In the genomic region with DNA sequence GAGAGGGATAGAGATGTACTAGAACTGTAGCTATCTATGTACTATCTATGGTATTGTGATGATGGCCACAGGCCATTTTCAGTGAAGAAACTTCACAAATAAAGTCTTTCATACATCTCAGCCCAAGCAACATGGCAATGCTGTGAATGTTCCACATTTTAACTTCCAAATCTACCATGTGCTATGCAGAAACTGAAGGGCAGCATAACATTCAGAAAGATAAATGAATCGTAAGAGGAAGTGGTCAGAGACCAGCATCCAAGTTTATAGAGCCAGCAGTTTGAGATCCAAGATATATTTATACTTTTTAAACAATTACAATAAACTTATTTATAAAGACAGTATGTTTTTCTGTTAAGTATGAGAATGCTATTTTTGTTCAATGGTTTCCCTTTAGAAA, we compare ENCODE assay signal across 22 mouse cellular contexts.
DNase-seq lines count a peak whose midpoint lies in the region; ATAC-seq and TF ChIP-seq lines count a peak whose summit lies in the region.
"Had no signal": no experiment of that assay in that cellular context is flagged by ENCODE, and none has a peak within 500 bp of the region (broad histone marks: within the 10 kb centered on the region; RNA-seq: fewer than 3 reads in every experiment).

No protein-coding gene starts in this region.

- H3K4me1 ChIP-seq in MEL (ENCODE audit: control insufficient read depth in 1 of 2, insufficient read depth in 2 of 2, low read length in 2 of 2), result no peaks in the 10 kb centered on the region
- H3K4me1 ChIP-seq in forebrain, embryonic 10.5 days, result peaks cover 16% of the 10 kb centered on the region
- no peaks in the 10 kb centered on the region for H3K4me1 ChIP-seq in forebrain, embryonic 14.5 days (ENCODE audit: control insufficient read depth, insufficient read depth, low read length)
- H3K4me1 ChIP-seq: forebrain, embryonic 12.5 days had no signal

- WGBS in forebrain, embryonic 10.5 days, result 92% methylated on average over 1 of the region's 1 CpGs
- WGBS in forebrain, embryonic 14.5 days, result 92% methylated on average over 1 of the region's 1 CpGs

- H3K79me2 ChIP-seq in MEL (ENCODE audit: control insufficient read depth, insufficient read depth, low read length, poor library complexity), result no peaks in the 10 kb centered on the region

- H3K9ac ChIP-seq in MEL (ENCODE audit: control insufficient read depth, low read depth, low read length, poor library complexity, severe bottlenecking), result no peak overlapping the region
- no peak overlapping the region for H3K9ac ChIP-seq in forebrain, embryonic 14.5 days (ENCODE audit: low read length)
- H3K9ac ChIP-seq: embryonic facial prominence, embryonic 12.5 days; forebrain, embryonic 12.5 days; forebrain, embryonic 15.5 days; forebrain, postnatal 0 days had no signal

- ATAC-seq in common myeloid progenitor, adult 5-6 weeks (replicated peaks; ENCODE audit: low read depth, poor library complexity, severe bottlenecking), result peak; percentile 60
- ATAC-seq in forebrain, embryonic 14.5 days, result no peak
- ATAC-seq: activated CD4-positive, CD25-positive, alpha-beta regulatory T cell, adult 4 months; CD4-positive, CD25-positive, alpha-beta regulatory T cell, adult 4 months; forebrain, embryonic 15.5 days; forebrain, postnatal 0 days had no signal

- no peaks in the 10 kb centered on the region for H3K27me3 ChIP-seq in MEL (ENCODE audit: control insufficient read depth in 1 of 2, insufficient read depth in 2 of 2, low read length in 2 of 2)
- no peaks in the 10 kb centered on the region for H3K27me3 ChIP-seq in forebrain, embryonic 10.5 days (ENCODE audit: poor library complexity, severe bottlenecking)
- no peaks in the 10 kb centered on the region for H3K27me3 ChIP-seq in forebrain, embryonic 14.5 days (replicated peaks; ENCODE audit: control insufficient read depth, insufficient read depth, low read length)
- H3K27me3 ChIP-seq: CH12.LX; embryonic facial prominence, embryonic 12.5 days; forebrain, embryonic 12.5 days; forebrain, embryonic 15.5 days; Patski had no signal

- TF ChIP-seq RAD21 in MEL (IDR thresholded peaks at IDR 0.05; ENCODE audit: low read depth, low read length), result no peak

- no peak overlapping the region for H3K27ac ChIP-seq in MEL (ENCODE audit: control insufficient read depth, low read depth, low read length)
- no peak overlapping the region for H3K27ac ChIP-seq in forebrain, embryonic 10.5 days
- H3K27ac ChIP-seq in forebrain, embryonic 14.5 days (ENCODE audit: low read depth, low read length), result no peak overlapping the region
- H3K27ac ChIP-seq: embryonic facial prominence, embryonic 12.5 days; forebrain, embryonic 12.5 days; forebrain, embryonic 15.5 days had no signal

- H3K4me3 ChIP-seq in MEL (ENCODE audit: control insufficient read depth in 1 of 2, insufficient read depth in 1 of 2, low read depth in 2 of 2, low read length in 2 of 2), result no peak overlapping the region
- H3K4me3 ChIP-seq in forebrain, embryonic 10.5 days, result no peak overlapping the region
- no peak overlapping the region for H3K4me3 ChIP-seq in forebrain, embryonic 14.5 days (ENCODE audit: low read depth, low read length)
- H3K4me3 ChIP-seq: embryonic facial prominence, embryonic 12.5 days; forebrain, embryonic 12.5 days; forebrain, embryonic 15.5 days had no signal

- no peak for TF ChIP-seq CTCF in MEL (IDR thresholded peaks at IDR 0.05 in 2 of 3, conservative IDR thresholded peaks at IDR 0.05 in 1 of 3; ENCODE audit: control insufficient read depth in 1 of 3, insufficient read depth in 1 of 3, low read depth in 2 of 3, low read length in 3 of 3, poor library complexity in 1 of 3, severe bottlenecking in 1 of 3)

- no peaks in the 10 kb centered on the region for H3K9me3 ChIP-seq in MEL (replicated peaks; ENCODE audit: insufficient read depth, low read length)
- H3K9me3 ChIP-seq in forebrain, embryonic 10.5 days, result no peaks in the 10 kb centered on the region
- 0 out of 2 replicates have a peak, but pooled peaks cover 2% of the 10 kb centered on the region for H3K9me3 ChIP-seq in forebrain, embryonic 14.5 days (replicated peaks; ENCODE audit: control insufficient read depth, low read length)
- H3K9me3 ChIP-seq: embryonic facial prominence, embryonic 12.5 days; forebrain, embryonic 12.5 days; forebrain, embryonic 15.5 days; G1E had no signal

- no peak overlapping the region for H3K4me2 ChIP-seq in forebrain, embryonic 14.5 days (ENCODE audit: low read length)
- H3K4me2 ChIP-seq: embryonic facial prominence, embryonic 12.5 days; forebrain, embryonic 12.5 days; forebrain, embryonic 15.5 days had no signal

- TF ChIP-seq EP300 in MEL (IDR thresholded peaks at IDR 0.05; ENCODE audit: low read depth in 1 of 2, low read length in 2 of 2), result no peak

- no peak for TF ChIP-seq POLR2A in MEL (IDR thresholded peaks at IDR 0.05; ENCODE audit: control insufficient read depth in 1 of 2, insufficient read depth in 1 of 2, low read depth in 1 of 2, low read length in 2 of 2, poor library complexity in 1 of 2)

- no peaks in the 10 kb centered on the region for H3K36me3 ChIP-seq in MEL (ENCODE audit: control insufficient read depth in 1 of 2, insufficient read depth in 2 of 2, low read length in 2 of 2)
- no peaks in the 10 kb centered on the region for H3K36me3 ChIP-seq in forebrain, embryonic 10.5 days (replicated peaks)
- no peaks in the 10 kb centered on the region for H3K36me3 ChIP-seq in forebrain, embryonic 14.5 days (ENCODE audit: control insufficient read depth, insufficient read depth, low read length)
- H3K36me3 ChIP-seq: embryonic facial prominence, embryonic 12.5 days; forebrain, embryonic 12.5 days; forebrain, embryonic 15.5 days; G1E had no signal

- DNase-seq in 3T3-L1 (ENCODE audit: low read depth, low spot score) (peak; percentile 51), MEL (ENCODE audit: low read depth, low spot score) (peak; percentile 36)
- DNase-seq in left cerebral cortex, adult 9 months (ENCODE audit: low spot score in 2 of 2), result no peak
- DNase-seq in forebrain, embryonic 10.5 days (ENCODE audit: extremely low spot score, low spot score), result no peak
- no peak for DNase-seq in forebrain, embryonic 14.5 days (ENCODE audit: low spot score)
- DNase-seq: adrenal gland, adult 8-10 months; B cell, adult 2 months; cerebellum, adult 11-12 months; cerebellum, adult 2 months; cerebellum, adult 9-10 months; cerebellum, postnatal 10 days; cerebellum, postnatal 25 days; forebrain, postnatal 0 days had no signal

TF ChIP-seq in MEL, 35 proteins besides CTCF, POLR2A, EP300 and RAD21:
- no peak for TF ChIP-seq ZKSCAN1 (IDR thresholded peaks at IDR 0.05; ENCODE audit: low read depth, low read length)
- 0 out of 2 replicates have a peak, but pooled peaks have one; percentile 33 for TF ChIP-seq MYC (IDR thresholded peaks at IDR 0.05; ENCODE audit: low read depth, low read length)
- peak; percentile 21; the same call in 1 of the 2 replicates for TF ChIP-seq GATA1 (IDR thresholded peaks at IDR 0.05; ENCODE audit: low read depth, low read length)
- peak; percentile 28; the same call in 1 of the 2 replicates for TF ChIP-seq MAX (IDR thresholded peaks at IDR 0.05; ENCODE audit: low read length)

Comparison
In these comparisons a context has a peak if more than half of its experiments do, and no peak if none do; other contexts are left out.
1. DNase-seq: peak in 3T3-L1 (single experiment) and MEL (single experiment); none in left cerebral cortex, adult 9 months (0 of 2), forebrain, embryonic 10.5 days (single experiment) and forebrain, embryonic 14.5 days (single experiment).